Mouse (Mus musculus) heart, adult 9 months (tissue): Measurements from ENCODE around the gene Osbpl11.
"Not testable (repeated sequence)": the region's sequence is repeated elsewhere in the genome, so short reads cannot be mapped to it uniquely, and the experiment has no call there.

Experiments
- DNase-seq, 2 experiments: peaks; one replicate each; pipeline ENCODE4 v3.0.0; 2022; ENCODE audit warnings: low spot score in 2 of 2

The Osbpl11 gene

DNA sequence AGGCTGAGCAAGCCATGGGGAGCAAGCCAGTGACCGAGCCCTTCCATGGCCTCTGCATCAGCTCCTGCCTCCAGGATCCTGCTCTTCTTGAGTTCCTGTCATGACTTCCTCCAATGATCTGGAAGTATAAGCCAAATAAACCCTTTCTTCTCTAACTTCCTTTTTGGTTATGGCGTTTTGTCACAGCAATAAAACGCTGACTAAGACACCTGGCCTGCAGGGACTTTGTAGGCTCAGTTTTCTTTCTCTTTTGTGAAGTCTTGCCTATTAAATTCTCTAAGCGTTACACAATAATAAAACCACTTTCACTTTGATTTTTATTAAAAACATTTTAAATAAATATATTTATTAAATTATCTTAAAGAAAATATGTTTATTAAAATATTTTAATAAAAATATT, 7.1 kb upstream of the Osbpl11 start:
- DNase-seq, result no peak

DNA sequence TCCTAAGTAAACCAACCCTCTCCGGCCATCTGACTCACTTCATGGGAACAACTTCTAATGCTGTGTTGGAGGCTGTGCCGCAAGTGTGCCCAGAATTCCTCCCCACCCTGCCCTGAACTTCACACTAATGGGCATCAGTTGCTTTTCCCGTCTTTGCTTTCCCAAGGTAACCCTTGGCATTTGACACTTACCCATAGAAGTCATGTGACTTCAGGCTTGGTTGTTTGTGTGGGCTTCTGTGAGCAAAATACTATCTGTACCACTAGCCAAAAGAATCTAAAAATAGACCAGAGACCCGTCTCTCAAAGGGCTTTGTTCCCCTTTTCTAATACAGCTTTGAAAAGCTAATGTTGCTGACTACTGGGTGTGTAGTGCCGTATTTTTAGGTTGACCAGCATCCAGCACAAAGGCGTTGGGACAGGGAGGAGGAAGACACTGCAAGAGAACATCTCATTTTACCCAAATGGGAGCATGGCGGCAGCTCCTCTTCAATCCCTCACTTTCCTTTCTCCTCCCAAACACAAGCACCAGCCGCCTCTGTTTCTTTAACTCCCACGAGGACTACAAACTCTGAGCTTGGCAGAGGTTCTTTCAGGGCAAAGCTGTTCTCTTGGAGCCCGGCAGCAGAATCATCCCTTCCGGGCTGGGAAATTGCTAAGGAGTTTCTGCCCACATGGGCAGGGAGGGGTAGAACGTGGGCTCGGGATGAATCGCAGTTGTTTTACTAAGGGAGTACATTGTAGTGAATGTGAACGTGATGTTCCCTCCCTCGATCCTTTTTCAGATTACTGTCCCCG, 6.4 kb upstream of the Osbpl11 start:
- peak; percentile 34 to 59 for DNase-seq

DNA sequence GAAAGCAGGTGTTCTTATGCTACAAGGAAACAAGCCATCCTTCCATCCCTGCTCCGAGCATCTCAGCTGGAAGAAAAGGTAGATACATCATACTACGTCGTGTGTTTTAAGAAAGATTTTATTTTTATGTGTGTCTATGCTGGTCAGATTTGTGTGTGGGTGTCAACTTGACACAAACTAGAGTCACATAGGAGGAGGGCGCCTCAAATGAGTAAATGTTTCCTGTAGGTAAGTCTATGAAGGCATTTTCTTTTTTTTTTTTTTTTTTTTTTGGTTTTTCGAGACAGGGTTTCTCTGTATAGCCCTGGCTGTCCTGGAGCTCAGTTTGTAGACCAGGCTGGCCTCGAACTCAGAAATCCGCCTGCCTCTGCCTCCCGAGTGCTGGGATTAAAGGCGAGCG, 5.6 kb upstream of the Osbpl11 start:
- DNase-seq, result not testable (repeated sequence)

DNA sequence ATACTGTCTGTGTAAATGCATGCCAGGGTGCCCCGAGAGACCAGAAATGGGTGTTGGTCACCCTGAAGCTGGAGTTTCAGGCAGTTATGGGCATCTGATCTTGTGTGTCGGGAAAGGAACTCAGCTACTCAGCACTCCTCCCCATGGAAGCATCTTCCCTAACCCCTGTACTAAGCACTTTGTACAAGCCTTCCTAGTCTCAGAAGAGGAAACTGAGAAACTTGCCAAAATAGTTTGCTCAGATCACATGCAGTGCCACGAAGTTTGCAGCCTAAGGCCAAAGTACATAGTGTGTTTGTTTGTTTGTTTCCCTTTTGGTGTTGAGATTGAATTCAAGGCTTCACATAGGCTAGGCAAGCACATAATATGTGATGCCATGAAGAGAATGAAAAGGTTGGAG, 5.0 kb upstream of the Osbpl11 start:
- peak in 1 of 2 experiments; percentile 36 for DNase-seq

DNA sequence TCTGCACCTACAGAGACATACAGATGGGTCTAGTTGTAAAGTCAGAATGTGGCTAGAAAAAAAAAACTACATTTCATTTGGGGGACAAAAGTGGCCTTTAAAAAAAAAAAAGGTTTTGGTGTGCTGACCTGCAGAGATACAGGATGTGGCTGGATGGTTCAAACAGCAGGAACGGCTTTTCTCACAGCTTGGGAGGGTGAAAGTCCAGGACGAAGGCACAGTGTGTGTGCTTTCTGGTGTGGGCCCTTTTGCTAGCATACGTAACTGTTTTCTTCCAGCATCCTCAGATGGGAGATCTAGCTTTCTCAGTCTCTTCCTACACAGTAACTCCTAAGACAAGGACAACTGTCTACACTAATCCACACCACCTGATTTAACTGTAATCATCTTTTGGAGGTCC, 4.1 kb upstream of the Osbpl11 start:
- no peak for DNase-seq

DNA sequence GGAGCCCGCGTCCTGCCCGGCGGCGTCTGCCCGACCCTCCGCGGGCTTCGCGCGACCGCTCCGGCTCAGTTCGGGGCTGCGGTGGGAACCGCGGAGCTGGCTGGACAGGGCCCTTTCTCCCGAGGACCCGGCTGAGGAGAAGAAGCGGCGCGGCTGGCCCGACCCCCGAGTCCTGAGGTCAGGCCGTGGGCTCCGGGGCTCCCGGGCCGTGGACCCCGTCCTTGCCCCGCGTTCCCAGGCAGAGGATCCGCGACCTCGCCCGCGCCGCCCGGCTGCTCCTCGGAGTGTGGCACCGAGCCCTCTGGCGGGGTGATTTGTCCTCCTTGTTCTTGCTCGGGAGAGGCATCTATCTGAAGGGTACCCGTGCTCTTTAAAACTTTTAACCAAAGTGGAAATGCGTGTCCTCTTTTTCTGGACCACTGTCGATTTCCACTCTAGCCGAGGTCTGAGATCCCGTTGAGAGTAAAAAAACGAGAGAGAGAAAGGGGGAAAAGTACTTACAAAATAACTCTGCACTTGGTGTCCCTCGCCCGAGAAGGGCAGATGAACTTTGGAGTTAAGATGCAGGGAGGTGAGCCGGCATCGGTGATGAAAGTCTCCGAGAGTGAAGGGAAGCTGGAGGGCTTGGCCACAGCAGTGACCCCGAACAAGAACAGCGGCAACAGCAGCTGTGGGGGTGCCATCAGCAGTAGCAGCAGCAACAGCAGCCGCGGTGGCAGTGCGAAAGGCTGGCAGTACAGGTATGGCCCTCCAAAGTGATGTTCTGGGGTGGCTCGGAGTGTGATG, 583 bp downstream of the Osbpl11 start:
- peak in 1 of 2 experiments; percentile 28 for DNase-seq

DNA sequence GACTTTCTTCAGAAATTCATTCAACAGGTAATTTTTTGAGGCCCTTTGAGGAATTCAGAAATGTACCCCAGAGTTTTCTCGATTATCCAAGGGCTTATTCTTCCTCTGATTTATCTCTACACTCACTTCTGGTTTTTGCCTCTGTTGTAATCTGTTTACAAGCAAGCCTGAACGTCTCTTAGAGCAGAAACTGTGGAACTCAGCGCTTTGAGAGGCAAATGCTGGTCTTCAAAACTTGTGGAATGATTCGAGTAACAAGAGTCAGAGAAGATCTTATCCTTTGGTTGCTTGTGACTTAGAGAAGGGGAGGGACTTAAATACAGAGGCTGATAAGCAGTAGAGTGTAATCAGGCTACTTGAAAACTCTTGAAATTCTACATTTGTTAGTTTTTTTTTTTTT, 1.3 kb downstream of the Osbpl11 start:
- no peak for DNase-seq

DNA sequence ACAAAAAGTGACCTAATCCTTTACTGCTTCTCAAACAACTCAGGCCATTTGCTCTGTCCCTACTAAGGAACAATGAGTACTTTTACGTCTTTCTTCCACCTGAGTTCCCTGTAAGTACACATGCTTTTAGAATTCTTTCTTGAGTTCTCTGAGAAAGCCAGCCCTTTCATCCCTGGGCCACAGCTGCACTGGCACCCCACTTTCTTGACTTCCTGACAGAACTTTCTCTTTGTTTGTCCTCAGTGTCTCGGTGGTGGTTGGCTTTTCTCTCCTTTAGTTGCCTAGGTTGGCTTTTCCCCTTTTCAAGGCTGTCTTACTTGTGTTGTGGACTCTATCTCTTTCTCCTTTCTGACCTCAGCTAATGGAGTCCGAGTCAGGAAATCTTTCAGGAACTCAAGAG, 3.2 kb downstream of the Osbpl11 start:
- DNase-seq, result no peak

DNA sequence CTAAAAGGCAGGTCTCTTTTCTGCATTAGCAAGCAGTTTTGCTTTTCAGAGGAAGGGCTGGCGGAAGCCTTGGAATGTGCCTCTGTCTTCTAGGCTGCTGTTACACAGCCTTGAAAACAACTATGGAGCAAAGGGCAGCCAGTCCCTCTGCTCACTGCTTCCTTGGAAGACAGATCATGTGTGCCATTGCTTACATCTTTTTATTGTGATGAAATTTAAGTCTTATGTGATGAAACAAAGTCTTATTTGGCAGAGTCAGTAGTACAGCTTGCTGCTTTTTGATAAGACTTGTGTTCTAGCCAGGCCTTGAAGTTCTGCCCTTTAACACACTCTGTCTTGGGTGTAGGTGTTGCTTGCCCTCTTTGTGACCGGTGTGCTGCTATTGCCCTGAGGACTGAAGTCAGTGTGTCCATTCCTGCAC, 6.8 kb downstream of the Osbpl11 start:
- DNase-seq, result peak in 1 of 2 experiments; percentile 41

DNA sequence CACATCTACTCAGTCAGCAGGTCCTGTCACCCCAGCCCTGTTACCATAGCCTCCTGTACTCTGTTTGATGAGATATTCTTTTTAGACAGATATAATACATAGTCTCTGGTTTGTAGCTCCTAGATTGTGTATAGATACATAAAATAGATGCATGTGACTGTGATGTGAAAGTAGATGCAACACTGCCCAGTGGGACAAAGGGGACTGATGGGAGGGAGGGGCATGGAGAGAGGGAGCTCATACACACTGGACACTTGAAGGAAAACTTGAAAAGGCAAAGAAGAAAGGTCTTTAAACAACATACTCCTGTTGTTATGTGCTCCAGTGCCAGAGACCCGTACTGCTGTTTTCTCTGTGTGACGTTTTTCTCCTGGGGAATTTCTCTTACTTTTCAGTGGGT, 7.4 kb downstream of the Osbpl11 start:
- no peak for DNase-seq

DNA sequence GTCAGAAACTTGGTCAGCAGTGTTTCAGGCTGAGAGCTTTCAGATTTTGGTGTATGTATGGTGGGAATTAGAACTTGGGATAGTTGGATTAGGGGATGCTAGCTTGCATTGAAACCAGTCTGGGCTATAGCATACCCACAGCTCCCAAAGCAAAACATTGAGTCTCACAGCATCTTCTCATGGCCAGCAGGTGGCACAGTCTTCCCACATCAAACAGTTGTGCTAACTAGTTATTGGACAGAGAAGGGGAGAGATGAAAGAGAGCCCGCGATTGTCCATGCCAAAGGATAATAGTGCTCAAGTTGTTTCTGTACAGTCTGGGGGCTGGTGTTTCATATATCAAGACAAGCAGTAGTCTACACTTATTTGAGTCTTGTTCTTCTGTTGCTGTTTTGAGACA, 8.8 kb downstream of the Osbpl11 start:
- DNase-seq, result peak in 1 of 2 experiments; percentile 34

DNA sequence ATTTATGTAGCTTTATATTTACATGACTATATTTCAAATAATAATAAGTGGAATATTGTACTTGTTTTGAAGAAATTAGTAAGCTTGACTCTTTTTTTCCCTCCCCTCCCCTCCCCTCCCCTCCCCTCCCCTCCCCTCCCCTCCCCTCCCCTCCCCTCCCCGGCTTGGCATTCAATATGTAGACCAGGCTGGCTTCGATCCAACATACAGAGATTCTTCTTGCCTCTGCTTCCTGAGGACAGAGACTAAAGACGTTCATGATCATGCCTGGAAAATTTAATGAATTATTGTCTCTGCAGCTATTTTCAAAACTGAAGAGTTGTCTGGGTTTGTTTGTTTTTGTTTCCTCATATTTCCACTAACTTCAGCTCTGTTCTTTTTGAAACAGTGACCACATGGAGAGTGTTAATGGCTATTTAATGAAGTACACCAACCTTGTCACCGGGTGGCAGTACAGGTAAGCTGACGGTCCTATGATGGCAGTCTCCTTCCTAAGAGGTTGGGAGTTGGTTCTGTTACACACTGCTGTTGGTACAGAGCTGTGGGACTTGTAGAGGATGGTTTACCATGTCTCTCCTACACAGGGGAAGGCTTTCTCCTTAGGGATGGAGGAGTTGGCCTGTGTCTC, 10.9 kb downstream of the Osbpl11 start:
- DNase-seq, result no peak

DNA sequence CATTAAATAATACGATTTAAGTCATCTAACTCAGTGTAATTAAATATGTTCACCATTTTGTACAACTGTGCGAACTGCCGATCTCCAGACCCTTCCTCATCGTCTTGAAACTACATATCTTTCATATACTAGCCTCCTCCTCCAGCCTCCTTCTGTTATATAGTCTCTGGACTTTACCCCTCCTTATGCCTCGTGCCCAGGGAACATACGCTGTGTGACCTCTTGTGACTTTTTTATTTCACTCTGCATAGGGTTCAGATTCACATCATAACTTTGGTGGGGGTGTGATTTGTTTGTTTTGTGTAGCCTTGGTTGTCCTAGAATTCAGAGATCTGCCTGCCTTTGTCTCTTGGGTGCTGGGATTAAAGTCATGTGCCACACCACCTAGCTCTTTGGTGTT, 11.7 kb downstream of the Osbpl11 start:
- no peak for DNase-seq

DNA sequence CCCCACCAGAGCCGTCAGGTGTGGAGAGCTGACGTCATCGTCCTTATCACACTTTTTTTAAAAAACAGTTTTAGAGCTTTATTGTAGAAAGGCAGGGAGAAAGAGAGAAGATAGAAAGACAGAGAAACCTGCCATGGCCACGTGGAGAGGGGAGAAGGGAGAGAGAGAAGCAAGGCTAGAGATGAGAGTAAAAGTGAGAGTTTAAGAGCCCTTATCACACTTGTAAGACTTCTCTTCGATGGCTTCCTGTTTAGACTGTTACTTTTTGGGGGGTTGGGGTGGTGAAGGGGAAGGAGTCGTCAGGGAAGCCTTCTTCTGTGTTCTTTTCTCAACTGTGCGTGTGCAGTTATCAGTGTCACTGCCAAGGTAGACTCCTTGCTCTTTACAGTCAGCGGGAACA, 15.7 kb downstream of the Osbpl11 start:
- DNase-seq, result no peak

DNA sequence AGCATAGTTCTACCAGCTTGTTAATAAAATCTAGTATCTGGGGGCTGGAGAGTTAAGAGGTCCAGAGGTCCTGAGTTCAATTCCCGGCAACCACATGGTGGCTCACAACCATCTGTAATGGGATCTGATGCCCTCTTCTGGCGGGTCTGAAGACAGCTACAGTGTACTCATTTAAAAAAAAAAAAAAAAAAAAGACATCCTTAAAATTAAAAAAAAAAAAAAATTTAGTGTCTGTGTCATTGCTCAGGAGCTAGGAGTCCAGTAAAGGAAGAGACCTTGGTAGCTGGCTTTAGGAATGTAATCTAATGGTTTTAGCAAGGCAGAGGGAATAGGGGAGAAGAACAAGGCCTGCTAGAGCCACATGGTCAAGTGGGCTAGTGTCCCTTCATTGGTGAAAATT, 25.9 kb downstream of the Osbpl11 start:
- no peak for DNase-seq

DNA sequence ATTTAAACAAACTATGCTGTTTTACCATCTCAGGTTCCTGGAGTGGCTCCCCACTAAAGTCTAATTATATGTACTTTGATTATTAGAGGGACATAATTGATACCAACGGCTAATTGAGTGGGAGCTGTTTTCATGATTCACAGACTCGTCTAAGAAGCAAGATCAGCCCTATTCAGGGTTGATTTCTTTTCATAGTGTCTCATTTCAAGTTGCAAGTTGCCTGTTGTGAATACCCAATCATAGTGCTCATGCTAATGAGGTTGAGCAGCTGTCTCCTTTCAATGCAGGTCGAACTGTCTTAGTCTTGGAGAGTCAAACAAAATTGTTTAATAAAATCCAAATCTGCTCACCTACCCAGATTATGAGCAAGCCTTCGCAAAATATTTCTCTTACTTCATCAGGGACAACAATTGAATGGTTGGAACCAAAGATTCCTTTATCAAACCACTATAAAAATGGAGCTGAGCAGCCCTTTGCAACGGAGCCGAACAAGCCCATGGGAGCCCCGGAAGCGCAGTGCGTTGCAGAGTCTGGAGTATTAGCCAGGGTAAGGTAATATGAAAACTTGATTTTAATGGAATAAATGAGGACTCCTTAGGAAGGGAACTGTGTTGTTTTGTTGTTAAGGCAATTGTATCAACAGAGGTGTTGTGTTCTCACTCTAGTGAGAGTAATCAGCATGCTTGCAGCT, 31.6 kb downstream of the Osbpl11 start:
- DNase-seq, result no peak

DNA sequence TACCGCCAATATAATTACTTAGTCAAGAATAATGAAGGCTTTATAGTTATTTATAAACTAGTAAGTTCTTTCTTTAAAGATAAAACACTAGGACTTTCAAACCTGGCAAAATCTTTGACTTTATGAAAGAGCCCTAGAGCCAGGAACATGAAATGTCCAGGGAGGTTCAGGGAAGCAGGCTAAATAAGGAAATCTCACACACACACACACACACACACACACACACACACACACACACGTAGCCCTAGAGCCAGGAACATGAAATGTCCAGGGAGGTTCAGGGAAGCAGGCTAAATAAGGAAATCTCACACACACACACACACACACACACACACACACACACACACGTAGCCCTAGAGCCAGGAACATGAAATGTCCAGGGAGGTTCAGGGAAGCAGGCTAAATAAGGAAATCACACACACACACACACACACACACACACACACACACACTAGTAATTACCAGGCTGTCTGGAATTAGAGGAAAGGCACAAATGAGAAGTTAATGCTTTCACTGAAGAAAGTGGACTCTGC, 32.7 kb downstream of the Osbpl11 start:
- DNase-seq, result not testable (repeated sequence)

DNA sequence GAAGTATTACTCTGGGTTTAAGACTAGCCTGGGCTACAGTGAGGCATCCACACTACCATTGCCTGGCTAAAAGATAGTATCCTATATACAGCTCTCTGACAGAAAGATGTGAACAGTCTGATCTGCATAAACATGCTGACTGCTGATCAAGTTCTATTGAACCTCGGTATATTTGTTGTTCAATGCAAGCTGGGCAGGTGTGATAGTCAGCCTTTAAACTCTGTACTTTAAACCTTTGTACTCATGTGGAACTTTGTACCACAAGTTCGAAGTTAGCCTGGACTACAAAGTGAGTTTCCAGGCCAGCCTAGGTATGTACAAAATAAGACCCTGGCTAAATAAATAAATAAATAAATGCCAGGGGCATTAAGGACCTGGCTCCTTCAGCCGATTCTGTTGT, 37.6 kb downstream of the Osbpl11 start:
- no peak for DNase-seq

DNA sequence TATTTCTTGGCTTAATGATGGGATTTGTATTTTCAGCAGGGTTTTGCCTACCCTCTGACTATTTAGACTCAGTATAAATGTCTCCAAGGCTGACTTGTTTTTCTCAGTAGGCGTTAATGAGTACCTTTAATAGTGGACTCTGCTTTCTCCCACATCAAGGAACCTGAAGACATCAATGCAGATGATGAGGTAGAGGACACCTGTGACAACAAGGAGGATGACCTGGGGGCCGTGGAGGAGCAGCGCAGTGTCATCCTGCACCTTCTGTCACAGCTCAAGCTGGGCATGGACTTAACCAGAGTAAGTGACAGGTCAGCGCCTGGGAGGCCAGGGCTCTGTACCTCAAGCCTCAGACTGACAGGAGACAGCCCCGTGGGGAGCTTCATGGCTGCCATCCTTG, 39.5 kb downstream of the Osbpl11 start:
- no peak for DNase-seq

DNA sequence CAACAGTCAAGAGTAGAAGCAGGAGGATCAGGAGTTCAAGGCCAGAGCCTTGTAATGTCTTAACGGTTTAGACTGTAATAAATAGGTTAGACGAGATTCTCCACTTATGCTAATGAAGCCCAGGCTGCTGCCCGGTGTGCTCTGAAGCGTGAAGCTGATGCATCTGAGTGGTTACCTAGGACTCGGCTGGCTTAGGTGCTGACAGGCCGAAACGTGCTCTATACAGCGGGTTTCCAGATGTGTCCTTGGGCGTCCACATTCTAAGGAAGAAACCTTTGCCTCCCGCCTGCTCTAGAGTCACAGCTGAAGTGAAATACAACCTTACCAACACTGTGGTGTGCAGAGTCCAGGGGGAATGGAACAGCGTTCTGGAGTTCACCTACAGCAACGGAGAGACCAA, 49.3 kb downstream of the Osbpl11 start:
- no peak for DNase-seq

DNA sequence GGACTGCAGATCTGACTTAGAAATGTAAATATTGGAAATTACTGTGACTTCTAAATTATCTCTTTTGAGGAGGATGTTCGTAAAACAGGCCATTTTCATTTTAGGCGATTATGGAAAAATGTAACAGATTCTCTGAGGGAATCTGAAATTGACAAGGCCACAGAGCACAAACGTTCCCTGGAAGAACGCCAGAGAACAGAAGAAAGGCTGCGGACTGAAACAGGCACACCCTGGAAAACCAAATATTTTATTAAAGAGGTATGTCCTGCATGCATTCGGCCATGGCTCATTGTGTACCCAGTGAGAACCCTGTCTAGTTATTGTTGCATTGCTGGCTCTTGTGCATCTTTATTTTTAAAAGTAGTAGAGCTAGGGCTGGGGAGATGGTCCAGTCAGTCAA, 51.3 kb downstream of the Osbpl11 start:
- DNase-seq, result no peak

DNA sequence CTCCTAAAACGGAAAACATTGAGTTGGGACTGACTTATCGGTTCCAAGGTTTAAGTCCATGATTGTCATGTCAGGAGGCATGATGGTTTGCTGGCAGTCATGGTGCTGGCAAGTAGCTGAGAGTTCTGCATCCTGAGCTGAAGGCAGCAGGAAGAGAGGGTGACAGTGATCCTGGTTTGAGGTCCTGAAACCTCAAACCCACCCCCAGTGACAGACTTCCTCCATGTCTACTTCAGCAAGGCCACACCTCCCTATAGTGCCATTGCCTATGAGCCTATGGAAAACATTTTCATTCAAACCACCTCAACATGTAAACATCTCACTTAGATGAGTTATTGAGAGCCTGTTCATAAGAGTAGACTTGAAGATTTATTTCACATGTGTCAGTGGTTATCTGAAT, 54.4 kb downstream of the Osbpl11 start:
- DNase-seq, result no peak
